Mouse (Mus musculus) heart, postnatal 25 days (tissue): ENCODE data around the gene Memo1. TPM values are rescaled to one million over a fixed set of nuclear protein-coding genes. Genes with fewer than 3 reads are reported as not detected.
"Not testable (repeated sequence)": the region's sequence is repeated elsewhere in the genome, so short reads cannot be mapped to it uniquely, and the experiment has no call there.

Source experiments
- DNase-seq: peaks from one replicate; pipeline ENCODE4 v3.0.0; 2022; ENCODE audit warnings: low spot score
- intact Hi-C: fragments of 180-260 bp; cut with DNase I; formaldehyde crosslinking; loops from one replicate; pipeline ENCODE4 v1.15.1; 2025
- total RNA-seq, 2 experiments: library from RNA; stranded (reverse); gene quantifications; 2 replicates each; pipeline ENCODE4 v1.2.3; 2021

Gene Memo1
- total RNA-seq, 2 experiments from 2014 or later, result 66.8 to 74.1 TPM

GRCm38 (mm10) chr17:74267415-74268180, 27.7 kb downstream of the Memo1 start:
- intact Hi-C loops, result no loop called here
- DNase-seq, result no peak

- intact Hi-C loops, result no loop called here
- no peak for DNase-seq
Measured at GRCm38 (mm10) chr17:74265636-74266035, 29.7 kb downstream of the Memo1 start.

- DNase-seq, result no peak
- intact Hi-C loops, result no loop called here
Measured at GRCm38 (mm10) chr17:74265156-74265505, 30.2 kb downstream of the Memo1 start.

- no peak for DNase-seq
- intact Hi-C loops, result no loop called here
Measured at GRCm38 (mm10) chr17:74264333-74265155, 30.8 kb downstream of the Memo1 start.

GRCm38 (mm10) chr17:74262415-74262814, 32.9 kb downstream of the Memo1 start:
- intact Hi-C loops, result no loop called here
- no peak for DNase-seq

GRCm38 (mm10) chr17:74245284-74245683, 50.0 kb downstream of the Memo1 start:
- intact Hi-C loops, result loop anchor here (5.0 kb wide), 1 partner anchor 47 kb away; no protein-coding TSS in a partner anchor
- DNase-seq, result peak; percentile 6

GRCm38 (mm10) chr17:74242788-74243187, 52.5 kb downstream of the Memo1 start:
- no peak for DNase-seq
- intact Hi-C loops, result no loop called here

GRCm38 (mm10) chr17:74240322-74240721, 55.0 kb downstream of the Memo1 start:
- DNase-seq, result no peak
- intact Hi-C loops, result no loop called here

- DNase-seq, result no peak
- intact Hi-C loops, result no loop called here
Measured at GRCm38 (mm10) chr17:74228131-74228759, 67.1 kb downstream of the Memo1 start.

- DNase-seq, result no peak
- intact Hi-C loops, result no loop called here
Measured at GRCm38 (mm10) chr17:74217304-74217703, 78.0 kb downstream of the Memo1 start.

- intact Hi-C loops, DNase-seq: not testable (repeated sequence)
Measured at GRCm38 (mm10) chr17:74212831-74213524, 82.3 kb downstream of the Memo1 start.

- DNase-seq, result no peak
- intact Hi-C loops, result no loop called here
Measured at GRCm38 (mm10) chr17:74209143-74209908, 86.0 kb downstream of the Memo1 start.

- no peak for DNase-seq
- intact Hi-C loops, result loop anchor here (5.0 to 10.0 kb wide), 2 partner anchors 96 to 301 kb away; no protein-coding TSS in a partner anchor
Measured at GRCm38 (mm10) chr17:74195943-74196342, 99.4 kb downstream of the Memo1 start.

- no peak for DNase-seq
- intact Hi-C loops, result loop anchor here (5.0 to 10.0 kb wide), 3 partner anchors 98 to 300 kb away; no protein-coding TSS in a partner anchor
Measured at GRCm38 (mm10) chr17:74194755-74195154, 100.6 kb downstream of the Memo1 start.

- intact Hi-C loops, result loop anchor here (5.0 to 10.0 kb wide), 2 partner anchors 171 to 299 kb away; no protein-coding TSS in a partner anchor
- DNase-seq, result no peak
Measured at GRCm38 (mm10) chr17:74193463-74193862, 101.9 kb downstream of the Memo1 start.

- no peak for DNase-seq
- intact Hi-C loops, result loop anchor here (5.0 to 10.0 kb wide), 2 partner anchors 169 to 297 kb away; no protein-coding TSS in a partner anchor
Measured at GRCm38 (mm10) chr17:74191446-74191845, 103.9 kb downstream of the Memo1 start.

- intact Hi-C loops, result no loop called here
- DNase-seq, result no peak
Measured at GRCm38 (mm10) chr17:74186197-74186596, 109.1 kb downstream of the Memo1 start.

GRCm38 (mm10) chr17:74184739-74185138, 110.6 kb downstream of the Memo1 start:
- intact Hi-C loops, result no loop called here
- DNase-seq, result no peak

- intact Hi-C loops, result no loop called here
- DNase-seq, result no peak
Measured at GRCm38 (mm10) chr17:74180889-74181288, 114.4 kb downstream of the Memo1 start.
